Mouse (Mus musculus) bone marrow, adult 2 months (tissue): ENCODE results near the gene Armc10. TPM values are rescaled to one million over a fixed set of nuclear protein-coding genes. Genes with fewer than 3 reads are reported as not detected.
A peak's percentile ranks its signal among the peaks of the same experiment; 100 is the strongest.
"Not testable (repeated sequence)": the region's sequence is repeated elsewhere in the genome, so short reads cannot be mapped to it uniquely, and the experiment has no call there.

Experiments
- H3K27ac ChIP-seq: fragments of 200-500 bp; 2 replicates; pipeline ENCODE4 v1.5.1; 2012; ENCODE audit warnings: low read depth, mild to moderate bottlenecking, control low read depth, inconsistent platforms, low read length; ENCODE audit not compliant: control insufficient read depth, poor library complexity, insufficient read depth
- H3K4me1 ChIP-seq: fragments of 200-500 bp; 2 replicates; pipeline ENCODE4 v1.6.1; 2011; ENCODE audit warnings: low read length; ENCODE audit not compliant: control insufficient read depth, insufficient read depth
- H3K4me3 ChIP-seq: fragments of 200-500 bp; replicated peaks from 2 replicates; pipeline ENCODE3; 2011; ENCODE audit warnings: mild to moderate bottlenecking, low read depth, low read length, control low read depth; ENCODE audit not compliant: control insufficient read depth
- CTCF ChIP-seq: fragments of 200-500 bp; IDR thresholded peaks from 2 replicates; pipeline ENCODE4 v1.5.1; 2011; ENCODE audit warnings: low read length, control low read depth; ENCODE audit not compliant: control insufficient read depth, insufficient read depth
- POLR2A ChIP-seq: fragments of 200-500 bp; IDR thresholded peaks from 2 replicates; pipeline ENCODE4 v1.6.1; 2011; ENCODE audit warnings: low read depth, mild to moderate bottlenecking, control low read depth, low read length, borderline replicate concordance; ENCODE audit not compliant: control insufficient read depth
- WGBS: fragments of 180-500 bp; shearing (Covaris S2); methylation state at CpG from one replicate; pipeline ENCODE4 v1.1.7; 2018; 5-methylcytosine and 5-hydroxymethylcytosine counted together
- polyA plus RNA-seq: library from polyadenylated mRNA; stranded (reverse); fragments of >200 nt; gene quantifications from 2 replicates; pipeline ENCODE4 v1.2.4, GENCODE M21; 2011; ENCODE audit warnings: low replicate concordance; ENCODE audit not compliant: missing spikeins, insufficient read depth, insufficient read length

Armc10 gene
- polyA plus RNA-seq, 1 experiment, result 12.9 TPM

DNA sequence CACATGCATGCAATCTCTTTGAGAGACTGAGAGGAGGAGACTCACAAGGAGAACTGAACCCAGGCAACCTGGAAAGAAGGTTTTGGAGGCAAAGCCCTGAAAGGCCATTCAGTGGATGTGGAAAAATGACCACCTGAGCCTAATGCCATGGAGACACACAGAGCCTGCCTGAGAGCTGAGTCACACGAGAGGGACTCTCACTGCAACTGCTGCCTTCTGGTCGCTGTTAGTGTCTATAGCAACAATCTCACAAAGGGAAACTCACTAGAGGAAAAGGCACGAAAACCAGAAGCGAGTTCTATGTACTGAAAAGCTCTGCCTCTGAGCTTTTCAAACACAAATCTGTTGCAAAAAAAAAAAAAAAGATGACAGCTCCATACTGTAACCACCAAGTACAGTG lies 41.4 kb downstream of the Armc10 start:
- no peaks in the 10 kb centered on the region for H3K4me1 ChIP-seq
- TF ChIP-seq POLR2A (no peak), CTCF (no peak)
- H3K27ac ChIP-seq, result no peak overlapping the region
- WGBS, result 48% methylated on average over 4 of the region's 4 CpGs
- H3K4me3 ChIP-seq, result no peak overlapping the region

DNA sequence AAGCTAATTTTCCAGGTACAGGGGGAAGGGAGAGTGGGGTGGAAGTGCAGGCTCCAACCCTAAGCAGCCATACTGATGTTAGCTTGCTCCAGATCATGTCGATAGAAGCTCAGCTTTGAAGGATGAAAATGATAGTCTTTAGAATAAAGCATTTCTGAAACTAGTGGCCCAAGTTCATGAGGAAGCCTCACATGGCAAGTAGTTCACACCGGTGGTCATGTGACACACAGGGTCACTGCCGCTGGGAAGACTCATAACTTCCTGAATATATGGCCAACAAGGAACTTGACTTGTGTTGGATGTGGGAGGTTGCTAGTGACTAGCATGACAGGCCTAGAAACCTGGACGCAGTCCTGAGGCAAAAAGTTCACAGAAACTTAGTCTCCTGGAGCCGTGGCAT lies 46.6 kb downstream of the Armc10 start:
- H3K27ac ChIP-seq, result no peak overlapping the region
- 79% methylated on average over 5 of the region's 5 CpGs for WGBS
- no peak overlapping the region for H3K4me3 ChIP-seq
- no peaks in the 10 kb centered on the region for H3K4me1 ChIP-seq
- TF ChIP-seq POLR2A, result no peak
- TF ChIP-seq CTCF, result no peak

DNA sequence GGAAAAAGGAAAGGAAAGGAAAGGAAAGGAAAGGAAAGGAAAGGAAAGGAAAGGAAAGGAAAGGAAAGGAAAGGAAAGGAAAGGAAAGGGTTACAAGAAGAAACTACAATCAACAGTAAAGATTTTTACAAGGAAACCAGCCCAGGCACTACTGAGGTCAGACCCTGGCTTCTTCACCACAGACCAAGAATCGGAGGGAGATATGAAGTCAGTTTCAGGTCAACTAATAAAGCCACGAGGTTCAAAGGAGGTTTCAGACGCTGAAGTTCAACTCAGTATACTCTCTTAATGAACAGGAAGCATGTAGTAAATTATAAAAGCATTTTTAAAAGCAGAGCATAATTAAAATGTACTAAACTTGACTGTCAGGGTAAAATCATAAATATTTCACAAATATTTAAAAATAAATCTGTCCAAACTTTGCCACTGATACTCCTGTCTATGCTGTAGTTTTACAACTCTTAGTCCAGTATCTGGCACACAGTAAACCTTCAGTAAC lies 47.8 kb downstream of the Armc10 start:
- no peak for TF ChIP-seq POLR2A
- no peak for TF ChIP-seq CTCF
- Histone ChIP-seq H3K27ac (no peak overlapping the region), H3K4me3 (no peak overlapping the region), H3K4me1 (no peaks in the 10 kb centered on the region)
- WGBS, result 47% methylated on average over 3 of the region's 3 CpGs

DNA sequence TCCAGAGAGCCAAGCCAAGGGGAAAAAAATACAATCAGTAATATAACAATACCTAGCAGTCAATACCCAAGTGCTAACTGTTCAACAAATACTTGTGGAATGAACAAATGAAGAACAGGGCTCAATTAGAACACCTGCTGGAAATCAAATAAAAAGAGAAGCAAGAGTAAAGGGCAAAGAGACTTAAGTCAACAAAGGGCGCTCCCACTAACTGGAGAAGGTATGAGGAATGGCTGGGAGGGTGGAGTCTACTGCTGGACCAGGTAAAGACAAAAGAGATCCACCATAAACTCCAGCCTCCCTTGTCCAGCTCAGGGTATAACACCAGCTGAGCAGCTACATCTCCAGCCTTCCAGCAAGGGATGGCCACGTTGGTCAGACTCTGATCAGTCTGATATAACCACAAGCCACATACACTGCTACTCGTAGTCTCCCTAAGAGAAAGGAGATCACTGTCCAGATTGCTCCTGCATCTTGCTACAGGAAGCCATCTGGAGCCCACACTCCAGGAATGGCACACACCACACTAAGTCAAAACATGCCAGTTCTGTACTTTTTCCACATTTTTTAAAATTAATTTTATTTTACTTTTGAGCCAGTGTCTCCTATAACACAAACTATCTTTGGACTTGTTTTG lies 49.4 kb downstream of the Armc10 start:
- H3K4me1 ChIP-seq, result no peaks in the 10 kb centered on the region
- no peak overlapping the region for H3K4me3 ChIP-seq
- WGBS, result 56% methylated on average over 3 of the region's 3 CpGs
- H3K27ac ChIP-seq, result no peak overlapping the region
- TF ChIP-seq CTCF (no peak), POLR2A (no peak)

DNA sequence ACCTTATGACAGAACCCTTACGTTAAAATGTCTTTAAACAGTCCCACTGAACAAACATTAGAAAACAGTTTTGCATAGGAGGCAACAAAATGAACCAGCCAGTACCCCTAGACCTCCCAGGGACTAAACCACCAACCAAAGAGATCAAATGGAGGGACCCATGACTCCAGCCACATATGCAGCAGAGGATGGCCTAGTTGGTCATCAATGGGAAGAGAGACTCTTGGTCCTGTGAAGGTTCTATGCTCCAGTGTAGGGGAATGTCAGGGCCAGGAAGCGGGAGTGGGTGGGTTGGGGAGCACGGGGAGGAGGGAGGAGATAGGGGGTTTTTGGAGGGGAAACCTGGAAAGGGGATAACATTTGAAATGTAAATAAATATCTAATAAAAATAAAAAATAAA lies 53.9 kb downstream of the Armc10 start:
- not testable (repeated sequence) for H3K27ac ChIP-seq, H3K4me1 ChIP-seq, H3K4me3 ChIP-seq
- WGBS, result 85% methylated on average over 3 of the region's 3 CpGs

DNA sequence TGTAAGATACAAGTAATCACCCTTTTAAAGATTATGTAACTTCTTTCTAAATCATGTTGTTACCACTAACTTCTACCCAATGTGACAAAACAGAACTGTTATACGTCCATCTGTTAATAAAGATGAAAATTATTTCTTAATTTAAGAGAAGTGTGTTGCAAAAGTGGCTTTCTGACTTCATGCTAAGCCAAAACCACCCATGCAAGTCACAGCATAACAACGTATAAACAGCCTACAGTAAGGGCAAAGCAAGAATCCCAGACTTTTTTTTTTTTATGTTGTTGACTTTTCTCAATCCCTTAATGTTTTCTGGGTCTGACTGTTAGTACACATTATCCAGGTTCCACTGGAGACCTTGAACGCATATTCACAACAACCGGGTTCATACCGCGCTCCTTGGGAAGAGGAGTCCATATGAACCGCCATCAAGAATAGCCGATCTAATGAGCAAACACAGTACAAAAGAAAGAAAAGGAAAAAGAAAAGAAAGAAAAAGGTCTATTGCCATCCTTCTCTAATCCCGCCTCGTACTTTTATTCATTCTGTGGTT lies 54.7 kb downstream of the Armc10 start:
- H3K4me3 ChIP-seq, result no peak overlapping the region
- TF ChIP-seq CTCF (no peak), POLR2A (no peak)
- no peak overlapping the region for H3K27ac ChIP-seq
- no peaks in the 10 kb centered on the region; the same call in 1 of the 2 replicates for H3K4me1 ChIP-seq
- WGBS, result 28% methylated on average over 10 of the region's 10 CpGs

DNA sequence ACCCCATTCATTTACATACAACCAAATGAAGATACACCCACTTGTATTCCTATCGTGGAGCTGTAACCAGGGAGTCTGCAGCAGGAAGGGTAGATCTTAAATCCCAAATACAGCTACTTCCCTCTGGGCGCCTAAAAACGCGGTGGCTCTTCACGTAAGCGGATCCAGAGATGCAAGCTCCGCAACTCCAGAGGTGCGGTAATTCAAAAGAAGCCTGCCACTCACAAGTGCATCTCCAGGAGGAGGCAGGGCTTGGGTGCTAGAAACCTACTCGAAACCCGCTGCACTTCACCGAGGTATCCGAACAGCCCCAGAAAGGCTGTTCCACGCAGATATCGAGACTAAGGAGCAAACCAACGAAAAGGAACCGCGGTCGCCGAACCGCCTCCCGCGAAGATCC lies 55.3 kb downstream of the Armc10 start:
- TF ChIP-seq POLR2A (no peak), CTCF (no peak)
- H3K27ac ChIP-seq, result no peak overlapping the region; the same call in 1 of the 2 replicates
- under 1% methylated on average over 22 of the region's 22 CpGs for WGBS
- H3K4me1 ChIP-seq, result no peaks in the 10 kb centered on the region; the same call in 1 of the 2 replicates
- H3K4me3 ChIP-seq, result peak overlapping the region; percentile 91

DNA sequence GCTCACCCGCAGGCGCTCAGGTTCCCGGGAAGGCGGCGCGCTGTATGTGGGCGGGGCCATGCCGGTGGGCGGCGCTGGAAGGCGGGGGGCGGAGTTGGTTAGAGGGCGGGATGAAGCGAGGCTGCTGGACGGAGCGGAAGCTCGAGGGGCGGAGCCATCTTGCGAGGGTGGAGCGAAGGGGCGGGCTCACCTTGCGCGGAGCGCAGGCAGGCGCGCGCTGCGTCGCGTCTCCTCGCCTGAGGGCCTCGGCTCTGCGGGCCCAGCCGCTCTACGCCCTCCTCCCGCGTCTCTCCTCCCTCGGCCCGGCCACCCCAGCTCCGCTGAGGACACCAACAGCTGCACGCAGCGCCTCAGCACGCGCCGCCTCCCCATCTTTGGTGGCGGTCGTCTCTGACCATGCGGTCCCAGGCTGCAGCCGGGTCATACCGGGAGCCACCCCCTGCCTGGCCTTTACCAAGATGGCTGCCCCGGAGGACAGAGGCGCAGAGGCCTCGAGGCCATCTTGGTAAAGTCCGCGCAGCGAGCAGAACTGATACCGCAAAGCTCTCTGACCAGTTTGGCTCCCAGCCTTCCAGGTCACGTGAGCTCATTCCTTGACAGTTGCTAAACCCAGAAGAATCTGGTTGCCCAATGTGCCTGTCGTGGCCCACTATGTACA lies 55.9 kb downstream of the Armc10 start, which contains the start of gene Napepld:
Gene Napepld (minus strand): TSS at position 46 of the 658 bp plus-strand sequence.
- peak within 1 kb of the TSS; percentile 91 for H3K4me3 ChIP-seq
- whole genome bisulfite sequencing, result under 1% methylated on average over 48 of the region's 59 CpGs
- no peaks in the 10 kb centered on the region; the same call in 1 of the 2 replicates for H3K4me1 ChIP-seq
- peak within 1 kb of the TSS; percentile 96 for H3K27ac ChIP-seq
- TF ChIP-seq POLR2A (peak; percentile 98), CTCF (no peak)
